Mouse (Mus musculus) liver, adult 10 weeks (tissue): ENCODE data around the gene Adcy3. TPM values are rescaled to one million over a fixed set of nuclear protein-coding genes. Genes with fewer than 3 reads are reported as not detected.

Experiments used
- polyA plus RNA-seq: library from polyadenylated mRNA; stranded (reverse); fragments of 350-450 nt; fragmentation: Illumina TruSeq; extraction: RNeasy Lipid Tissue Mini Kit (QIAGEN cat#74804); gene quantifications from one replicate; pipeline ENCODE4 v1.2.3, GENCODE M21; 2014; ENCODE audit warnings: low read depth, low replicate concordance

The Adcy3 gene
- polyA plus RNA-seq = not detected

DNA sequence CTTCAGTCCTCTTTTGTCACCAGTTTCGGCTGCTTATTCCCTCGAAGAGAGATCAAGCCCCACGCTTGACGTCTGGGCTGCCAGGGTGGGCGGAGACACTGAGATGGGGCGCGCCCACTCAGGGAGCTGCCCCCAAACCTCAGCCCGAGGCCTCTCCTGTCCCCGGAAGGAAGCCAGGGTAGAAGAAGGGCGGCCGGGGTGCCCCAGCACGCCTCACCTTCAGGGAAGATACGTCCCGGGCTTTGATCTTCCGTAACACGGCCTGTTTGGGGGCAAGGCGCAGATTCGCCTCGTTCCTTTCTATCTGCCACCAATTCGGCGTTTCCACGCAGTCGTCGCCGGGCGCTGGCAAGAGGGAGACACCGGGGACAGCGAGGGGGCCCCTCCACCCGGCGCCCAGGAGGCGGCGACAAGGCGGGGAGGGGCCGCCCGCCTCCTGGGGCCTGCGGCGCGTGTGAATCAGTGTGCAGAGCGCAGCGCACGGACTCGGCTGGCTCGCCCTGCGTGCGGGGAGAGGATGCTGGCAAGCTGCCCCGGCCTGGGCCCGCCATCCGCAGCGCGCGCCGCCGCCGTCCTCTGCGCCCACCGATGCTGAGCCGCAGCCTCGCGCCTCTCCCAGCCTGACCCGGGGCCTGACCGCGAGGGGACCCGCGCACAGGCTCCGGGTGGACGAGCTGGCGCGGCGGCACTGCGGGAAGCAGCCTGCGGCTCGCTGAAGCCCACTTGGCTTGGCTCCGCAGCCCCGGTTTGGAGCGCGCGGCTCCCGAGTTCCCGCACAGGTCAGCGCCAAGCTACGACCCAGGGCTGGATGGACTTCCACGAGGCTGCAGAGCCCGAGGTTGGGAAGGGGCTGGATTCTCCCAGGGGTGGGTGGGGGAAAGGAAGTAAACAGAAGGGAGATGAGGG is at the start of gene Adcy3:
TSS of gene Adcy3 (plus strand) at position 163 of the 906 bp plus-strand sequence.

DNA sequence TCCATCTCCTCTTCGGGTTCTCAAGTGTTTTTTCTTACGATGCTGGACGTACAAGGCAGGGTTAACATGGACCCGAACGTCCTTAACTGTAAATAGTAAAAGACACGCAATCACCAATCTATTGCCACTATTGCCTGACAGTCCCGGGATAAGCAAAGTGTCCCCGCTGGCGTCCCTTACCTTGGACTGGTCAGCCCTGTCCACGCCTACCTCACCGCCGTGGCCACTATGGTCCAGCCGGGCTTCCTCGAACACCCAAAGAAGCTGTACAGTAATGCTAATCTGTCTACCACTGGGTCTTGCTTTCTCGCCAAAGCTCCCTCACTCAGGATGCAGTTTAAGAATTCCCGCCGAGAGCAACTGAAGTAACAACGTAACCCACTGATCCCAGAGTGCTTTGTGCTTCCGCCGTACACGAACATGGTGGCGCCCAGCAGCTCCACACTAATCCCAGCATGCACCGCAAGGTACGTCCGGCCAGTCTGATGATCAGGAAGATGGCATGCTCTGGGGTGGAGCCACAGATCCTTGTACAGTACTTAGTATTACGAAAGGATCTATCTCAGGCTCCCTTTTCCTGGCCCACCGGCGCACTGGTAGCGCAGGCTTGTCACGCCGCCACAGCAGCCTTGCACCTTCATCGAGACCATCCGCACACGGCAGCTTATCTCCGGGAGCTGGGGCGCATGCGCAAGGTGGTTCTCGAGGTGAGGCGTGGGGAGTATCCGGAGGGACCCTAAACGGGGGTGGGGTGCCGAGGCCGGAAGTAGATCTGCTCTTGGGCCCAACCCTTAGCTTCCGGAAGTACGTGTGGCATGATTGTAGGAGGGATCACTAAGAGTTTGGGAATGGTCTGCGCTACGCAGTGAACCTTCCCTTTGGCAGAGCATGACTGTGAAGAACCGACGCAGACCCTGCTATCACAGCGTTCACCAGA is 100.9 kb downstream of the Adcy3 start, which contains the start of the genes Ptrhd1 and Cenpo:
TSS of gene Ptrhd1 (plus strand) at position 456 of the 937 bp plus-strand sequence.
TSS of gene Cenpo (minus strand) at position 723 of the 937 bp plus-strand sequence.

Other genes with a start within 250 kb of the Adcy3 start
- gene Pomc, start 178.2 kb upstream of the Adcy3 start, polyA plus RNA-seq = not detected
- 0.21 TPM for gene Efr3b, start 94.2 kb upstream of the Adcy3 start, polyA plus RNA-seq
- gene Dnajc27, start 50.5 kb upstream of the Adcy3 start, polyA plus RNA-seq = 0.40 TPM
- gene Ptrhd1, start 100.9 kb downstream of the Adcy3 start, polyA plus RNA-seq = 1.5 TPM
- gene Cenpo, start 101.2 kb downstream of the Adcy3 start, polyA plus RNA-seq = 2.5 TPM